Mouse (Mus musculus) small intestine, adult 2 months (tissue): ENCODE results near the gene Srf. TPM values are rescaled to one million over a fixed set of nuclear protein-coding genes. Genes with fewer than 3 reads are reported as not detected.

ENCODE experiments used
- H3K27ac ChIP-seq: fragments of 200-500 bp; 2 replicates; pipeline ENCODE4 v1.5.1; 2012; ENCODE audit warnings: low read depth, low read length, control low read depth, inconsistent platforms; ENCODE audit not compliant: insufficient read depth
- H3K27me3 ChIP-seq: fragments of 200-500 bp; 2 replicates; pipeline ENCODE4 v1.6.1; 2012; ENCODE audit warnings: mild to moderate bottlenecking, moderate library complexity, low read length, inconsistent platforms; ENCODE audit not compliant: control insufficient read depth, insufficient read depth
- H3K36me3 ChIP-seq: fragments of 200-500 bp; 2 replicates; pipeline ENCODE4 v1.6.1; 2012; ENCODE audit warnings: mild to moderate bottlenecking, low read length, control low read depth, inconsistent platforms; ENCODE audit not compliant: control insufficient read depth, insufficient read depth
- H3K4me1 ChIP-seq: fragments of 200-500 bp; 2 replicates; pipeline ENCODE4 v1.6.1; 2012; ENCODE audit warnings: low read length, inconsistent platforms, mixed read lengths; ENCODE audit not compliant: control insufficient read depth, insufficient read depth, insufficient read length
- H3K4me3 ChIP-seq: fragments of 200-500 bp; 2 replicates; pipeline ENCODE4 v1.5.1; 2012; ENCODE audit warnings: low read depth, mild to moderate bottlenecking, control low read depth, inconsistent platforms, low read length, moderate library complexity
- CTCF ChIP-seq: fragments of 200-500 bp; IDR thresholded peaks from 2 replicates; pipeline ENCODE4 v1.5.1; 2012; ENCODE audit warnings: low read depth, mild to moderate bottlenecking, control low read depth, inconsistent platforms, low read length, moderate library complexity, mixed read lengths; ENCODE audit not compliant: insufficient replicate concordance, insufficient read length; ENCODE audit errors: extremely low read depth
- POLR2A ChIP-seq: fragments of 200-500 bp; IDR thresholded peaks from 2 replicates; pipeline ENCODE4 v1.6.1; 2012; ENCODE audit warnings: low read depth, mild to moderate bottlenecking, control low read depth, inconsistent platforms, low read length, moderate library complexity
- WGBS: fragments of 180-500 bp; shearing (Covaris S2); methylation state at CpG from one replicate; pipeline ENCODE4 v1.1.7; 2018; 5-methylcytosine and 5-hydroxymethylcytosine counted together
- polyA plus RNA-seq: library from polyadenylated mRNA; depleted of rRNA; stranded (reverse); fragments of >200 nt; gene quantifications from 2 replicates; pipeline ENCODE4 v1.2.3, GENCODE M21; 2012

Srf gene
- polyA plus RNA-seq, 1 experiment: 183 TPM

DNA sequence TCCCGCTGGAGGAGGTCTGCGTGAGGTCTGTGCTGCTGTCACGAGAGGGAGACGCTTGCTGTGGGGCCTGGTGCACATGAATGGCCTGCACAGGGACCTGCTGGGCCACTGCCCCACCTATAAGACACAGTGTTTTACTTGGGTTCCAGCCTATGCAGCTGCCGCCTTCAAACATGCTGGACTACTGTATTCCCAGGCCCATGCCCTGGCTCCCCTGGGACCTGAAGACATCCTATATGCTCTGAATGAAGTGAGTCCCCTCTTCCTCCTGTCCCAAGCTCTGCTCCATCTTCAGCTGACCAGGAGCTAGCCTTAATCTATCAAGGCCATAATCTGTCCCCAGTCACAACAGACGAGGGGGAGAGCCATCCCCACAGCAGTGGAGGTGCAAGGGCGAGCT lies 5.1 kb downstream of the Srf start:
- Histone ChIP-seq H3K4me1 (peaks cover 14% of the 10 kb centered on the region), H3K4me3 (no peak overlapping the region), H3K27ac (no peak overlapping the region), H3K36me3 (peaks cover 36% of the 10 kb centered on the region), H3K27me3 (no peaks in the 10 kb centered on the region)
- no peak for TF ChIP-seq CTCF
- no peak for TF ChIP-seq POLR2A
- 91% methylated on average over 7 of the region's 7 CpGs for WGBS

DNA sequence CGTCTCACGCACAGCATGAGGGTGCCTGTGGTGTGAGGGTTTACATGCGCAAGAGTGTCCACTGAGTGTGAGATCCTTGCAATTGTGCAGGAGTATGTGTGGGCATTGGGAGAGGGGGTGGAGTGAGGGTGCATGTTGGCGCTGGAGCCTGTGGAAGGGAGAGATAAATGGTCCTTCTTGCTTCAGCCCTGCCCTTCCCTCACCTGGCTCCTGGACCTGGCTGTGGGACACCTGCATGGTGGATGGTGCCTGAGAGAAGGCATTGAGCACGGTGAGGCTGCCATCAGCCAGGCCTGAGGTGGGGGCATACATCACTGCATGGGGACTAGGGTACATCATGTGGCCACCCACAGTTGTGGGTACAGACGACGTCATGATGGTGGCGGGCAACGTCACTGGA lies 6.3 kb downstream of the Srf start:
- TF ChIP-seq POLR2A (no peak), CTCF (no peak)
- H3K4me1 ChIP-seq: peaks cover 14% of the 10 kb centered on the region
- WGBS: 92% methylated on average over 9 of the region's 9 CpGs
- no peak overlapping the region for H3K4me3 ChIP-seq
- no peaks in the 10 kb centered on the region for H3K27me3 ChIP-seq
- H3K36me3 ChIP-seq: peaks cover 36% of the 10 kb centered on the region
- H3K27ac ChIP-seq: no peak overlapping the region

DNA sequence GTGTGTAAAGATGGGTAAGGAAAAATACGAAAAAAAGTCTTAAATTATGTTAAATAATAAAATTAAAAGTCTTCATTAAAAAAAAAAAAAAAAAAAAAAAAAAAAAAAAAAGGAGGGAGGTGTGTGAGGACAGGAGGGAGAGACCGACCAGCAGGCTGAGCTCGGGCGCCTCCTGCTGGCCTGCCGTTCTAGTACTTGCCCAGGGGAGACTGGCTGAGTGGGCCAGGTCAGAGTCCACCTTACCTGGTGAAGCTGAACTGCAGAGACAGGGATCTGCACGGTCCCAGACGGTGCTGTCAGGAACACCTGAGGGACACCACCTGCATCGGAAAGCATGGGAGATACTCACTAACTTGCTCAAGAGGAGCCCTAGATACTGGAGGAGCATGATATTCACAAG lies 6.8 kb downstream of the Srf start:
- TF ChIP-seq POLR2A: no peak
- TF ChIP-seq CTCF: peak; percentile 58; the same call in 1 of the 2 replicates
- Histone ChIP-seq H3K27me3 (no peaks in the 10 kb centered on the region), H3K4me1 (peaks cover 14% of the 10 kb centered on the region), H3K27ac (no peak overlapping the region), H3K36me3 (peaks cover 36% of the 10 kb centered on the region), H3K4me3 (no peak overlapping the region)
- WGBS: 31% methylated on average over 8 of the region's 8 CpGs

DNA sequence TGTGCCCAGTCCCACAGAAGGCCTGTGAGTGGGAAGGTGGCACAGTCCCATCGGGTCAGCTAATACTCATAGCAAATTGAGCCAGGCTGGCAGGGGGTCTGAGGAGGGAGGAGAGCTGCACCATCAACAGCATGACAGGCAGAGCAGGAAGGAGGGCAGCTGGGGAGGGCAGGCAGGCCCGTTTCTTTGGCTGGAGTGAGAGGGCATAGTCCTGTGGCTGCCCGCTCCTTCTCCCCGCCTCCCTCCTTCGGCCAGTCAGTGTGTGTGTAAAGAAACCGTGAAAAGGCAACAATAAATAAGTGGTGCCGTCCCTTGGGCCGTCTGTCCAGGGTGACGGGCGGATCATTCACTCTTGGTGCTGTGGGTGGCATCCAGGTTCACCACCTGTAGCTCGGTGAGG lies 7.2 kb downstream of the Srf start:
- Histone ChIP-seq H3K27ac (no peak overlapping the region), H3K4me1 (peaks cover 12% of the 10 kb centered on the region), H3K36me3 (peaks cover 36% of the 10 kb centered on the region), H3K4me3 (no peak overlapping the region), H3K27me3 (no peaks in the 10 kb centered on the region)
- TF ChIP-seq CTCF: no peak
- no peak for TF ChIP-seq POLR2A
- 78% methylated on average over 11 of the region's 11 CpGs for WGBS

DNA sequence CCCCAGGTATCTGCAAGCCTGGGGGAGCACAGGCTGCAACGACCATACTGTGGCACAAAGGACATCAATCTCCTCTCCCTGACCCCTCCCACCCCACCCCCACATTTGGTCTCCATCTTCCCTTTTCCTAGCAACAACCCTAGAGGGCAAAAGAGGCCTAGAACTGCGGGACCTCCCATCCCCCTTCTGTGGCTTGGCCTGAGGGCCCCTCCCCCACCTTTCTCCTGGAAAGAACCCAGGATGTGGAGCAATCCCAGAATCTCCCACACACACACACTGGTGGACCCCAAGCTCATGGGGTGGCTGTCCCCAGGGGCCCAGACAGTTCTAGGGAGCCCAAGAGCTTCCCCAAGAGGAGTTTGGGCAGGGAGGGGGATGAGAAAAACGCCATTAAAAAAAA lies 8.1 kb downstream of the Srf start:
- H3K4me1 ChIP-seq: peaks cover 5% of the 10 kb centered on the region
- TF ChIP-seq POLR2A: no peak
- WGBS: 69% methylated on average over 3 of the region's 3 CpGs
- no peak overlapping the region for H3K4me3 ChIP-seq
- no peaks in the 10 kb centered on the region for H3K27me3 ChIP-seq
- H3K36me3 ChIP-seq: peaks cover 36% of the 10 kb centered on the region
- no peak overlapping the region for H3K27ac ChIP-seq

DNA sequence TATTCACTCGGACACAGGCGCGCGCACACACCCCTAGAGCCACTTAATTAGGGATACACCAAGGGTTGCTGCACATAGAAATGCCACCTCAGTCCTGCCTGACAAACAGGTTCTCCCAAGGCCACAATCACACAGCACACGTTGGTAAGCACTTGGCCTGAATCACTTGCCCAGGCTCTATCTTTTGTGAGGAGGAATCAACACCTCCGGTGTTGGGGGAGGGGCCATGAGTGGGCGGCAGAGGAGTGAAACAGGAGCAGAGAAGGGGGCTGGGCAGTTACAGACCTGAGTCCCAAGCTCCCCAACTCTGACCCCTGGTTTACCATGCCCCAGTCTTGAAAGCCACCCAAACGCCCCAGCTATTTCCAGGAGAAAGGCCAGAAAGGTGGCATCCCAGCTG lies 9.0 kb downstream of the Srf start:
- TF ChIP-seq CTCF (no peak), POLR2A (no peak)
- 67% methylated on average over 8 of the region's 8 CpGs for WGBS

DNA sequence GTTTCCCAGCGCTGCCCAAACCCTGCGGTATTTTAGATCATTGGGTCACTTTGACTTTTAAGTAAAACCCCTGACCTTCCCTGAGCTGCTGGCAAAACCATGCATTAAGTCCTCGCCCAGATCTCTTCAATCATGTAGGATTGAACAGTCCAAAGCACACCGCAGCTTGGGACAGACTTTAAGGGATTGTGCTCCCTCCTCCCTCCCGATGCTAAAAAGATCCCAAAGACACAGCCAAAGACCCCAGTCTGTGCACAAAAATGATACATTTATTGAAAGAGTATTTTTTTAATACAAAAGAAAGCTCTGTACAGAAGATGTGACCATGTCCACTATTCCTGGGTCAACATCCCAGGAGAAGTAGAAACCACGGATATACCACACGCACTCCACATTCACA lies 9.4 kb downstream of the Srf start:
- WGBS: 49% methylated on average over 7 of the region's 7 CpGs
- Histone ChIP-seq H3K27ac (no peak overlapping the region), H3K27me3 (no peaks in the 10 kb centered on the region), H3K4me1 (peaks cover 5% of the 10 kb centered on the region), H3K4me3 (peak overlapping the region; percentile 73), H3K36me3 (peaks cover 29% of the 10 kb centered on the region)
- TF ChIP-seq POLR2A (no peak), CTCF (no peak)

More for the DNA sequence above, 9.0 kb downstream of the Srf start:
- H3K4me3 ChIP-seq: no peak overlapping the region
- peaks cover 5% of the 10 kb centered on the region for H3K4me1 ChIP-seq
- H3K27ac ChIP-seq: no peak overlapping the region
- H3K27me3 ChIP-seq: no peaks in the 10 kb centered on the region
- peaks cover 33% of the 10 kb centered on the region for H3K36me3 ChIP-seq

DNA sequence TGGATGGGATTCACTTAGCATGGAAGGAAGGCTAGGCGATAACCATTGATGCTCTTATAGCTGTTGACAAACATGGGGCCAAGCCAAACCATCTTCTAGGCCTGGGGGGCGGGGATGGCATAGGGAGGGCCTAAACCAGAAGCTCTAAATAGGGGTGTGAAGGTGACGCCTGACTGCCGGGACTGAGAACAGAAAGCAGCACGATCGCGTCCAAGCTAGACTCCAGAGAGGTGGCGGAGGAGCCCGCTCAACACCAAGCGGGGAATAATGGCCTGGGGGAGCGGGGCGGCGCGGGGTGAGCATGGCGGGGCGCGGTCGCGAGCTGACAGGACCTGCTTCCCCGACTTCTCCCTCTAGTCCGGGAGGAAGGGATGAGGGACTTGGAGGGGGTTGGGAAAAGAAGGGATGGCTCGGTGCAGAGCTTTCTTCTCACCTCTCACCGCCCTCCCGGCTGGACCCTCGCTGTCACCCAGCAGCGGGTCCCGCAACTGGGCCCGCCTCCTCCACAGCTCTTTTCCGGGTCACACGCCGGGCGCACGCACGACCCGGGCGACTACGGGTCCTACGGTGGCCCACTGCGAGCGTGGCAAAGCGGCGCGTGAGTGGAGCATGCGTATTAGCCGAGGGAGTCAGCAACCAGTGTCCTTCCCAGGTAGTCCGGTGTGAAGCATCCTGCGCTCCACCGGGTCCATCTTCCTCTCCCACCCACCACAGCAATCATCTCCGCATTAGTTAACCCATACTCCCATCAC lies 10.0 kb downstream of the Srf start, which contains the start of gene Cul9:
Gene Cul9, minus strand, starts transcription at position 576 of the 752 bp plus-strand sequence.
- WGBS: 3% methylated on average over 49 of the region's 49 CpGs
- TF ChIP-seq CTCF (no peak), POLR2A (no peak)
- Histone ChIP-seq H3K4me1 (peaks cover 5% of the 10 kb centered on the region), H3K36me3 (peaks cover 23% of the 10 kb centered on the region), H3K27me3 (no peaks in the 10 kb centered on the region), H3K4me3 (peak within 1 kb of the TSS; percentile 73), H3K27ac (no peak within 1 kb of the TSS)
